Mouse (Mus musculus) midbrain, embryonic 10.5 days (tissue): ENCODE measurements at regions not wholly inside any gene's neighbourhood (a gene's known extent, or its start where the extent isn't known, plus 50 kb on each side); places are given as distances from the start of the nearest gene placed in this dataset.

Experiments used
- DNase-seq: peaks from one replicate; pipeline ENCODE4 v3.0.0-alpha.2; 2017; ENCODE audit warnings: low spot score
- H3K27ac ChIP-seq: fragments of 300-500 bp; sonication (generic); replicated peaks from 2 replicates; pipeline ENCODE4 v1.5.1; 2016; ENCODE audit warnings: mild to moderate bottlenecking
- H3K27me3 ChIP-seq: fragments of 300-500 bp; sonication (generic); 2 replicates; pipeline ENCODE4 v1.6.1; 2016; ENCODE audit warnings: low read depth, mild to moderate bottlenecking; ENCODE audit not compliant: poor library complexity, severe bottlenecking
- H3K36me3 ChIP-seq: fragments of 300-500 bp; sonication (generic); 2 replicates; pipeline ENCODE4 v1.6.1; 2016; ENCODE audit warnings: mild to moderate bottlenecking, moderate library complexity
- H3K4me1 ChIP-seq: fragments of 300-500 bp; sonication (generic); 2 replicates; pipeline ENCODE4 v1.6.1; 2016
- H3K4me3 ChIP-seq: fragments of 300-500 bp; sonication (generic); 2 replicates; pipeline ENCODE4 v1.5.1; 2016; ENCODE audit warnings: mild to moderate bottlenecking, moderate library complexity
- H3K9me3 ChIP-seq: fragments of 300-500 bp; sonication (generic); replicated peaks from 2 replicates; pipeline ENCODE4 v1.6.1; 2016; ENCODE audit warnings: mild to moderate bottlenecking
- WGBS: fragments of 180-500 bp; shearing (Covaris S2); methylation state at CpG from one replicate; pipeline ENCODE4 v1.1.7; 2016; 5-methylcytosine and 5-hydroxymethylcytosine counted together

DNA sequence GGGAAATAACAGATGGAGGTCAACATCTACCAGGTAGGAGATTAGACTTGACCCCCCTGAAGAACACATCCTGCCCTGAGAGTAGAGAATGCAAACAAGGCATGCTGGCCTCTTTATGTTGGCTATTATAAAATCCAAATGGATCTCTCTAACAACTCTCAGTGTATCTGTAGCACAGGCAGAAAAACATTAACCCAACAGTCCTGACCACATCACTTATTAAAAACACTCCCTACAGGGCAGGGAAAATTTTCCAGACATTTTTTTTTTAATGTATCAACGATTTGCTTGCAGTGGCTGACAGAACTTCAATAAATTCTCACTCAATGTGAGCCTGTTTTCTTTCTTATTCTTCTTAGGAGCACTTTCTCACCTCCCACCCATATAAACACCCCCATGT is 511.4 kb downstream of the Cdk5rap2 start:
- Histone ChIP-seq H3K36me3 (no peaks in the 10 kb centered on the region), H3K9me3 (no peaks in the 10 kb centered on the region), H3K27me3 (no peaks in the 10 kb centered on the region), H3K27ac (no peak overlapping the region), H3K4me1 (0 out of 2 replicates have a peak, but pooled peaks cover 3% of the 10 kb centered on the region), H3K4me3 (no peak overlapping the region)
- no peak for DNase-seq
- WGBS, result 83% methylated on average over 1 of the region's 1 CpGs

DNA sequence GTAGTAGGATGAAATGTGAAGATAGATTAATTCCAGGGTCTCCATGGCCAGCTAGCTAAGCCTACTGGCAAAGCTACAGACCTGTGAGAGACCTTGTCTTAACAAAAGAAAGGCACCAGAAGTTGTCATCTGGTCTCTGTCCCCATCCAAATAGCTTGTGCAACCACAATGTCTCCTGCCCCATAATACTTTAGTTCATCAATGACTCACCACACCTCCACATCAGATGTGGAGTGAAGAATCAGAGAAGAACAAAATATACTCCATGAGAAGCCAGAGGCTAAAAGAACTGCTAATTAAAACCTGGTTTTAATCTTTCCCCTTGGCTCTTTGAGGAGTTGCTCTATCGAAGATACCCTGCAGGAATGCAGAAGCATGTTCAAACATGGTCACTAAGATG is 514.1 kb downstream of the Cdk5rap2 start:
- 77% methylated on average over 1 of the region's 1 CpGs for WGBS
- H3K27me3 ChIP-seq, result no peaks in the 10 kb centered on the region
- no peak overlapping the region for H3K4me3 ChIP-seq
- no peaks in the 10 kb centered on the region for H3K36me3 ChIP-seq
- no peak for DNase-seq
- H3K9me3 ChIP-seq, result no peaks in the 10 kb centered on the region
- peaks cover 22% of the 10 kb centered on the region for H3K4me1 ChIP-seq
- no peak overlapping the region for H3K27ac ChIP-seq

DNA sequence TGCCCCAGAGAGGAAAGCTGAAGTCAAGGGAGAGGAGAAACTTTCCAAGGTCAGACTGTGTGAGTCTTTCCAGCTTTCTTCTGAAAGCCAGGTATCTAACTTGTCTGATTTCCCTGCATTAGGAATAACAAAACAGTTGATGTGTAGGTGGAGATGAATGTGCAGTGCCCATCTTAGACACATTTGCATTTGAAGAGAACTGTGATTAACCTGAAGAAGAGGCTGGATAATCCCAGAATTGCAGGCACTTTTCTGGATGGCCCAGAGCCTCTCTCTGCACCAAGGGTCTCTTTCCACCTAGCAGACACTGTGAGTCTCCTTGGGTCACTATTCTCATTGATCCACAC is 517.4 kb downstream of the Cdk5rap2 start:
- Histone ChIP-seq H3K27ac (0 out of 2 replicates have a peak overlapping the region, but pooled peaks have one; percentile 42), H3K9me3 (no peaks in the 10 kb centered on the region), H3K27me3 (no peaks in the 10 kb centered on the region), H3K4me1 (peaks cover 34% of the 10 kb centered on the region), H3K36me3 (no peaks in the 10 kb centered on the region), H3K4me3 (no peak overlapping the region)
- no peak for DNase-seq

DNA sequence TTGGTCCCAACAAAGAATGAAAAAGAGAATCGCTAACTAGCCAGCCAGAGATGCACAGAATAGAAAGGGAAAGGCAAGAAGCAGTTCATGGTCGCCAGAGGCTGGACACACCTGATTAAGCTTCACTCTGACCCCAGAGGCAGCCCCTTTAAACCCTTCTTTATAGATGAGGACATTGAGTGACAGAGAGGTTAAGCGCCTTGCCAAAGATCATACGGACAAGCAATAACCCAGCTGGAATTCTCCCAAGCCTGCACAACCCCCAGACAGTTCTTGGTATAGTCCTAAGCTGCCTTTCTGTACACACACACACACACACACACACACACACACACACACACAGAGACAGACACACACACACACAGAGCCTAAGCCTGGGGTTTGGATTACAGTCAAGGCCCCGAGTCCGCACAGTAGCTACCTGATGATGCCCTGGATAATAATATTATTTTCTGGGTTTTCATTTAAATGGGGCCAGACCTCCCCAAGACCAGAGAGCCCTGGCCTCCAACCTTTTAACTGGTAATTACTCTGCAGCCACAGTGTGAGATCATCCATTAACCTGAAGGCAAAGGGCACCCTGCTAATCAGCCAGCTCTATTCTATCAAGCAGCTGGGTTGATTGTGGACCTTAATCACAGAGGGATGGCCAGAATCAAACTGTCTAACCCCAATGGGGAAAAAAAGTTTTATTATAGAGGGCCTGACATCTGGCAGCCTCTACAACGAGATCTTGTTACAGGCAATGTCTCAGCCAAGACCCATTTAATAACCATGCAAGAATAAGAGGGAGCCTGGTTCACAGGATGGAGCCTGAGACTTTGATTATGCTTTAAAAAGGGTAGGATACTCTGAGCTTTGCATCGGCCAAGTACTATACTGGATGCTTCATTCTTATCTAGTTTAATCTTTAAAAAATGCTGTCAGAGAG is 518.1 kb downstream of the Cdk5rap2 start:
- H3K4me1 ChIP-seq, result peaks cover 34% of the 10 kb centered on the region
- no peaks in the 10 kb centered on the region for H3K9me3 ChIP-seq
- no peak overlapping the region for H3K4me3 ChIP-seq
- H3K36me3 ChIP-seq, result no peaks in the 10 kb centered on the region
- no peaks in the 10 kb centered on the region for H3K27me3 ChIP-seq
- H3K27ac ChIP-seq, result peak overlapping the region; percentile 46; the same call in 1 of the 2 replicates
- 41% methylated on average over 8 of the region's 8 CpGs for WGBS
- peak; percentile 47 for DNase-seq

DNA sequence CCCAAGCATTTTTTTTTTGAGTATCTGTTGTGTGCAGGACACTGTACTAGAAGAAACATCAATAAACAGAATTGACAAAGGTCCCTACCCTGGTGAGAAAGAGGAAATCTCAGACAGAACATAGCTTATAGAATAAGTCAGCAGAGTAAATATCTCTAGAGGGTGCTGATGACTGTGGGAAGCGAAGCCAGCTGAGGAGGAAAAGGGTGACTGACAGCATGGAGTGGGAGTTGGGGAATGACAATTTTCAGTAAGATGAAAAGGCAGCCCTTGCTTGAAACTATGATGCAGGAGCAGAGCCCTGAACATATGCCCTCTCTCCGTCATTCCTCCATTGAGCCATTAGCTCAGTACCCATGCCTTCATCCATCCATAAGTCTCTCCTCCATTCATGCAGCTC is 519.6 kb downstream of the Cdk5rap2 start:
- no peak overlapping the region for H3K4me3 ChIP-seq
- H3K9me3 ChIP-seq, result no peaks in the 10 kb centered on the region
- no peak for DNase-seq
- peaks cover 31% of the 10 kb centered on the region for H3K4me1 ChIP-seq
- H3K27me3 ChIP-seq, result no peaks in the 10 kb centered on the region
- no peaks in the 10 kb centered on the region for H3K36me3 ChIP-seq
- whole genome bisulfite sequencing, result 71% methylated on average over 2 of the region's 2 CpGs
- no peak overlapping the region for H3K27ac ChIP-seq

DNA sequence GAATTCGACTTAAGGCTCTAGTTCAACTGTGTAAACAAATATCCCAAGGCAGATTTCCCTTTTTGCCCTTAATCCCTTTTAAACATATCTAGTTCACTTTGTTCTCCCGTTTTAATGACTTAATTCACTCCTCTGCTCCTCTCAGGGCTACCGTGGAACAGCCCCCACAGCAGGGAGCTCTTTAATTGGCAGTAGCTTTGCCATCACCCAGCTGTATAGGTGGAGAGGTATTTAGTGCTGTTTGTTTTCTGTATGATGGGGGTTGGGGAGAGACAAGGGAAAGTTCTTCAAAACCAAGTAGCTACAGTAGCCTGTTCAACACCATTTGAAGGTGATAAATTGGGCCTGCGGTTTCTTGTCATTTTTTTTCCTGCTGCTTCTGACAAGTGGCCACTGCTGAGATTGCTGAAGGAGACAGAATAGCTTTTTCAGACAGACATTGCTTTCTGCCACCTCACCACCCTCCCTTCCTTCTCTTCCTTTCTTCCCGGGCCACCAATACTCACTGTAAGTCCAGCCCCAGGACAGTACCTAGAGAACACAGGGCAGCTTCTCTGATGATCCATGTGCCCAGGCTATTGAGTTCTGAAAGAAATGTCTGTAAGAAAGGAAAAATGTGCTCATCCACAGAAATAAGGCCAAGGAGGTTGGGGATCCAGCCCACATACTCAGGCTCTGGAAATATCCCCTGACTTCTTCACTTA is 520.2 kb downstream of the Cdk5rap2 start:
- Histone ChIP-seq H3K4me1 (peaks cover 31% of the 10 kb centered on the region), H3K36me3 (no peaks in the 10 kb centered on the region), H3K27ac (no peak overlapping the region), H3K4me3 (no peak overlapping the region), H3K27me3 (no peaks in the 10 kb centered on the region), H3K9me3 (no peaks in the 10 kb centered on the region)
- no peak for DNase-seq
- WGBS, result 22% methylated on average over 5 of the region's 5 CpGs

DNA sequence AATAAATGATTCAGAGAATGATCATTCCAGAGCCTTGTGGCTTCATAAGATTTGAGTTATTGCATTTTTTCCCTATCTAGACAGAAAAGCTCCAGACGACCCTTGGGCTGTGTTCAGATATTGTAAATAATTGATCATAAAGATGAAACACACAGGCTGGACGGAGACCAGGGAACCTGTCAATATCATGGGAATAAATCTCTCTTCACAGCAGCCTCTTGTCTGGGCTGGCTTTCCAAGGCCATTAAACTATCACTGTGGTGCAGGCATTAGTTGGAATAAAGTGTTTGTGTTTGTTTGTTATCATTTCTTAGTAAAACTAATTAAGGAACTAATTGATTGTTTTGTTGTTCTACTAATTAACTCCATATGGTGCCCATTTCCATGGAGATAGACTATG is 533.5 kb downstream of the Cdk5rap2 start:
- WGBS, result 81% methylated on average over 2 of the region's 2 CpGs
- no peak overlapping the region for H3K27ac ChIP-seq
- H3K4me3 ChIP-seq, result no peak overlapping the region
- H3K9me3 ChIP-seq, result no peaks in the 10 kb centered on the region
- no peaks in the 10 kb centered on the region for H3K4me1 ChIP-seq
- H3K27me3 ChIP-seq, result no peaks in the 10 kb centered on the region
- no peaks in the 10 kb centered on the region for H3K36me3 ChIP-seq
- no peak for DNase-seq

DNA sequence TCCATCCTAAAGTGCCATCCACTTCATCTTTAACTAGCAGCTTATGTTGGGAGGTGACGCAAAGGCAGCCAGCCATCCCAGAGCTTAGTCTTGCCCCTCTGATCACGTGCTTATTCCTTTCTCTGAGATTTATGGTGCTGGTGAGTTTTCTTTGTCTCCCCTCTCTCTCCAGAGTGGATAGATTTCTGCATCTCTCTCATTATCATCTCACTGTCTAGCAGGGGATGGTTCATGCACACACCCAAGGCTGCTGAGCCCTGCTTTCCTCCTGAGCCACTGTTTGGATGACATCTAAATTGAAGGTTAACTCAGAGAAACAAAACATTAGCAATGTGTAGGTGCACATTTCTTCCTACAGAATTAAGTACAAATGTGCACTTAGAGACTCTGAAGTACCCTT is 539.6 kb downstream of the Cdk5rap2 start:
- DNase-seq, result no peak
- no peaks in the 10 kb centered on the region for H3K27me3 ChIP-seq
- H3K4me1 ChIP-seq, result no peaks in the 10 kb centered on the region
- no peaks in the 10 kb centered on the region for H3K9me3 ChIP-seq
- no peak overlapping the region for H3K4me3 ChIP-seq
- H3K36me3 ChIP-seq, result no peaks in the 10 kb centered on the region
- WGBS, result 70% methylated on average over 2 of the region's 2 CpGs
- H3K27ac ChIP-seq, result no peak overlapping the region

DNA sequence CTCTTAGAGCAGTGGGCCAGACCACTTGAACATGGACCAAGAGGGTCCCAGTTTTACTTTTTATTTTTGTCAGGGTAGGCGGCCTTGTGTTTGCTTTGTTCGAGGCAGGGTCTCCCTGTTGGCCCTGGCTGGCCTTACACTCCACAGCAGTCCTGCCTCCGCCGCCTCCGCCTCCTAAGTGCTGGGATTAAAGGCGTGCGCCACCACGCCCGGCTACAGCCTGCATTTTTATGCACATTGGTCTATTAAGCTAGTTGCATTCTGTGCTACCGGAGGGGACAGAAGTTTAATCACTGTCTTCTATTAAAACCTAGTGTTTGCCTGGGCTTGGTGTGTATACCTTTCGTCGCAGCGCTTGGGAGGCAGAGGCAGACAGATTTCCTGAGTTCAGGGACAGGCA is 555.2 kb downstream of the Cdk5rap2 start:
- Histone ChIP-seq H3K27me3 (no peaks in the 10 kb centered on the region), H3K27ac (no peak overlapping the region), H3K36me3 (no peaks in the 10 kb centered on the region), H3K4me3 (no peak overlapping the region), H3K4me1 (no peaks in the 10 kb centered on the region), H3K9me3 (no peaks in the 10 kb centered on the region)
- WGBS, result 94% methylated on average over 13 of the region's 13 CpGs
- DNase-seq, result no peak

DNA sequence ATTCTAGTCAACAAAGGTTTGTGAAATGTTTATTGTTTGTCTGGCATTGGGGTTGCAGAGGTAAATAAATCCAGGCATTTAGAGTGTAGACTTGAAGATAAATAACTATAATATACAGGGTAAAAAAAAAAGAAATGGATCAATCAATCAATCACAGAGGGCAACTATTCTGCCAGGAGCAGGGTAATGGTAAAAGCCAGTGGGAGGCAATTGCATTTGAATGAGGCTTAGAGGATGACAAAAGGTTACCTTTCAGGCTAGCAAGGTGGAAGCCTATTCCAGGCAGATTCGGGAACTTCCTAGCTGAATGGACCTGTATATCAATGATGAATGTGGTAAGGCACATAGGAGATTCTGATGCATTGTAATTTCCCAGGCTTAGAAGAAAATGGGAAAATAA is 557.6 kb downstream of the Cdk5rap2 start:
- DNase-seq, result no peak
- 50% methylated on average over 1 of the region's 1 CpGs for WGBS
- Histone ChIP-seq H3K36me3 (no peaks in the 10 kb centered on the region), H3K27me3 (no peaks in the 10 kb centered on the region), H3K4me3 (no peak overlapping the region), H3K27ac (no peak overlapping the region), H3K4me1 (no peaks in the 10 kb centered on the region), H3K9me3 (no peaks in the 10 kb centered on the region)

DNA sequence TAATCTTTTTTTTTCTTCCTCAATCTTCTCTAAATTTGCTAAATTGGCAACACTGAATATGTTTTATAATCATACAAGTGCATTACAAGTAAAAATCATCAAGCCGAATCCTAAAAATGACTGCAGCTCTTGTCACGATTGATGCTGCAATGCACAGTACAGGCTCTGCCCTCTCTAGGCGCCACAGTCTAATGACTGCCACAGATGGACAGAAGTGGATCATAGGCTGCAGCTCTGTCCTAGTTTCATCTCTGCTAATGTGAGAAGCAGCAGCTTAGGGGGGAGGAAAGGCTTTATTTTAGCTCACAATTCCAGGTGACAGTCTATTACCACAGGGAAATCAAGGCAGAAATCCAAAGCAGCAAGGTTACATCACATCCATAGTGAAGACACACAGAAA is 560.8 kb downstream of the Cdk5rap2 start:
- no peaks in the 10 kb centered on the region for H3K36me3 ChIP-seq
- H3K4me1 ChIP-seq, result no peaks in the 10 kb centered on the region
- DNase-seq, result no peak
- H3K9me3 ChIP-seq, result no peaks in the 10 kb centered on the region
- no peaks in the 10 kb centered on the region for H3K27me3 ChIP-seq
- no peak overlapping the region for H3K27ac ChIP-seq
- no peak overlapping the region for H3K4me3 ChIP-seq
- 92% methylated on average over 3 of the region's 3 CpGs for WGBS

DNA sequence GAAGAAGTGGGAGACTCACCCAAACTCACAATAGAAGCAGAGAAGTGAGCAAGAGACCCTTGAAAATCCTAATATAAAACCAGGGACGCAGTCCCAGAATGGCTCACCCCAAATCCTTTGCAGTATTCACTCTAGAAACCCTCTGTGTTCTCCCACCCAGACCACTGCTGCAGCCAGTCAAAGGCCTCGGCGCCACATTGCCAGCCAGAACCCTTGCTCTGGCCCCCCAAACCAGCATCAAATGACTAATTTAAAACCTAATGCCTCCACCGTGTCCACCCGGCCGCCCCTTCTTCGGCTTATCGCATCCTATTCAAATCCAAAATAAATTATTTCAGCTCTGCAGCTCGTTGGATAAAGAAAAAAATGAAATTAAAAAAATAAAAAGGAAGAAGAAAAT is 570.4 kb downstream of the Cdk5rap2 start:
- H3K27ac ChIP-seq, result peak overlapping the region; percentile 55; the same call in 1 of the 2 replicates
- H3K4me1 ChIP-seq, result peaks cover 22% of the 10 kb centered on the region
- H3K27me3 ChIP-seq, result no peaks in the 10 kb centered on the region
- 64% methylated on average over 9 of the region's 9 CpGs for WGBS
- H3K36me3 ChIP-seq, result no peaks in the 10 kb centered on the region
- DNase-seq, result no peak
- H3K9me3 ChIP-seq, result no peaks in the 10 kb centered on the region
- no peak overlapping the region for H3K4me3 ChIP-seq

DNA sequence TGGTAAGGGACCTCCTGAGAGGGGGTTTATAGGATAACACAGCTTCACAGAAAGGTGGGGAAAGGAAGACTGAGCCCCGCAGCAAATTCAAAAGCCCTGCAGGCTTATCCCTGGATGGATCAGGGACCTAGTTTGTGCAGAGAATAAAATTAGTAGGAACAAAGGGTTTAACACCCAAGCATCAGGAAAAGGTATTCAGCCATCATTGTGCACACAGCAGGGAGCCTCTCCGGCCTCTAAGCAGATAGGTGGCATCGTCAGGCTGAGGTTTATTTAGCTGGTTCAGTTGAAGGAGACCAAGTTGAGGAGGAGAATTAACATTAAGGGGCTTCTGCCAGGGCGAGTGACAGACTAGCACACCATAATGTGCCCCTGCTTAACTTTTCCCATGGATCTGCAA is 571.3 kb downstream of the Cdk5rap2 start:
- no peaks in the 10 kb centered on the region for H3K27me3 ChIP-seq
- H3K4me1 ChIP-seq, result peaks cover 22% of the 10 kb centered on the region
- WGBS, result 19% methylated on average over 4 of the region's 4 CpGs
- H3K9me3 ChIP-seq, result no peaks in the 10 kb centered on the region
- no peak for DNase-seq
- peak overlapping the region; percentile 42; the same call in 1 of the 2 replicates for H3K27ac ChIP-seq
- H3K4me3 ChIP-seq, result no peak overlapping the region
- H3K36me3 ChIP-seq, result no peaks in the 10 kb centered on the region
